Mouse (Mus musculus): ENCODE measurements around the gene Fam169b.

Fam169b gene

DNA sequence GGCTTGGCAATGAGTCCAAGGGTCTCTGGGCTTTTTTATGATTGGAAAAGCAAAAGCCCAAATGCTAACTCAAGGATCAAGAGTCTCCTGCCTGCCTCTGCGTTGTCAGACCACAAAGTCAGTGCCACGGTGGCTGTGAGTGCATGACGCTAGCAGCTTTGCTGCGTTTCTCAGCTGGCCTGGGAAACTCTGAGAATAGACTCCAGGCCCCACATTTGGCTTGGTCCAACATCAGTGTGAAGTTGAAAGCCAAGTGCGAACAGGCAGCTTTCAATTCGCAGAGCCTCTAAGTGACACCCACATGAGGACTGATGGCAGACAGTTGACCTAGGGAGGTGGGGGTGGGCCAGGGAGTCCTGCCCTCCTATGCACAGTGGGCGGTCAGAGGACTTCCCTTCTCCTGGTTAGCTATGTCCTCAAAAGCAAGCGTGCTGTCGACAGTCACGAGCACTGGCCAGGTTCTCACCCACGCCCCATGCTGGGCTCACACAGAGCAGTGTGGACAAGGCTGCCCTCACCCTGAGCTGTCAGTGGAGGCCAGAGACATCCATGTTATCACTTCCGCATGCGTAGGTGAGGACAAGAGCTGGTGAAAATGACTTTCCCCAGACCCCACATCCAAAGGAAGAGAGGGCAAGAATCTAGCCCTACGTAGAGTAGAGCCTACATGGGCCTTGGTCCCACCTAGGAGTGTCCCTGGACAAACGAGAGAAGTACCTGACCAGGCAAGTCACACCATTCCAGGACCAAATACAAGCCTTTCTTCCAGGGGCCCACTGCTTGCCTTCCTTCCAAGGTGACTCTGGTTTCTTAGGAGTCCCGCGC is 15.1 kb upstream of the Fam169b start:
- no peak for TF ChIP-seq GATA4 (IDR thresholded peaks at IDR 0.05; ENCODE audit: insufficient replicate concordance, low read length)

GRCm38 (mm10) chr7:68259523-68260081 is 14.0 kb upstream of the Fam169b start:
- no peak for TF ChIP-seq GATA4 (IDR thresholded peaks at IDR 0.05; ENCODE audit: insufficient replicate concordance, low read length)

GRCm38 (mm10) chr7:68262612-68263200 is 10.9 kb upstream of the Fam169b start:
- no peak for TF ChIP-seq GATA4 (IDR thresholded peaks at IDR 0.05; ENCODE audit: insufficient replicate concordance, low read length)

DNA sequence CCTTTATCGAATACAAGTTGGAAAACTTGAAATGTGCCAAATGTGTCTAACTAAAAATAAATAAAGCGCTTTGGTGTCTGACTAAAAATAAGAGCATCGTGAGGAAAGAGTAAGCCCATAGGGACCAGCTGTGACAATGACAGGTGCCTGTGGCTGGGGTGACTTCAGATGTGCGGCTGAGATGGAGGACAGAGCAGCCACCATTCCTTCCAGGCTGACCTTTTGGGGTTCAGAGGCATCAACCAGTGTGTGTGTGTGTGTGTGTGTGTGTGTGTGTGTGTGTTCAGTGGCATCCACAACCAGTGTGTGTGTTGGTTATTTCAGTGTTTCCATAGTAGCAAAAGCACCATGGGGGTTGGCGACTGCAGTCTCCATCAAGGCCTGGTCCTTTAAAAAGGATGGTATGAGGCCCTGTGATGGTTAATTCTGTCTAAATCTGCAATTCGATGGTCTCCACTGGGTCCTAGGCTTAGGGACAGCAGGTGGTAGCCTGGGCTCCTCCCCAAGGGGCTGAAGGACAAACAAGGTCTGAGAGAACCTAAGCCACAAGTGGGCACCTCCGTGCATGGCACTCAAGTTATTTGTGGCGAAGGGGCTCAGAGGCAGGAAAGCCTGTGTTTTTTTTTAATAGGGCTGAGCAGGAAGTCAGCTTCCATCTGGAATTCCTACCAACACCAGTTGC is 10.2 kb upstream of the Fam169b start:
- TF ChIP-seq GATA4 (IDR thresholded peaks at IDR 0.05; ENCODE audit: insufficient replicate concordance, low read length): no peak

GRCm38 (mm10) chr7:68264028-68264453 is 9.6 kb upstream of the Fam169b start, which contains the start of gene Pgpep1l:
TSS of gene Pgpep1l (minus strand) at chr7:68264233.
- no peak for TF ChIP-seq GATA4 (IDR thresholded peaks at IDR 0.05; ENCODE audit: insufficient replicate concordance, low read length)

- TF ChIP-seq GATA4 (IDR thresholded peaks at IDR 0.05; ENCODE audit: insufficient replicate concordance, low read length): no peak
Observed at GRCm38 (mm10) chr7:68264531-68264930, 9.1 kb upstream of the Fam169b start.

- no peak for TF ChIP-seq GATA4 (IDR thresholded peaks at IDR 0.05; ENCODE audit: insufficient replicate concordance, low read length)
Observed at GRCm38 (mm10) chr7:68265391-68265790, 8.2 kb upstream of the Fam169b start.

- TF ChIP-seq GATA4 (IDR thresholded peaks at IDR 0.05; ENCODE audit: insufficient replicate concordance, low read length): no peak
Observed at GRCm38 (mm10) chr7:68266691-68267090, 6.9 kb upstream of the Fam169b start.

DNA sequence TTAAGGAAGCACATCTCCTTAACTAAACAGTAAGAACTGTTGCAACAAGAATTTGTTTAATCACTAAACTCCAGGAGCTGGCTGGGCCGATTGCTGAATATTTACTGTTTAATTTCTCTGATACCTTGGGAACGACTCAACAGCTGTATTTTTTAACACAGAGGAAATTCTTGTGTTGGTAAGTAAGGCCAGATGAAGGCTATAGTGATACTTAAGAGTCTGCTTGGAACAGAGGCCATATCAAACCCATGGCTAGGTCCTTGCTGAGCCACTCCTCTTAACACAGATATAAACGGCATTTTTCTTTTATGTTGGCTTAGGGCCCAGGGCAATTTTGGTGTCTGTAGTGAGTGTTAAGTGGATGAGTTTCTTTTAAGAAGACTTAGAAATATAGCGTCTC is 3.1 kb upstream of the Fam169b start:
- no peak for TF ChIP-seq GATA4 (IDR thresholded peaks at IDR 0.05; ENCODE audit: insufficient replicate concordance, low read length)

- no peak for TF ChIP-seq GATA4 (IDR thresholded peaks at IDR 0.05; ENCODE audit: insufficient replicate concordance, low read length)
Observed at GRCm38 (mm10) chr7:68271816-68272215, 1.8 kb upstream of the Fam169b start.

- TF ChIP-seq GATA4 (IDR thresholded peaks at IDR 0.05; ENCODE audit: insufficient replicate concordance, low read length): no peak
Observed at GRCm38 (mm10) chr7:68272607-68273006, 1.0 kb upstream of the Fam169b start.

DNA sequence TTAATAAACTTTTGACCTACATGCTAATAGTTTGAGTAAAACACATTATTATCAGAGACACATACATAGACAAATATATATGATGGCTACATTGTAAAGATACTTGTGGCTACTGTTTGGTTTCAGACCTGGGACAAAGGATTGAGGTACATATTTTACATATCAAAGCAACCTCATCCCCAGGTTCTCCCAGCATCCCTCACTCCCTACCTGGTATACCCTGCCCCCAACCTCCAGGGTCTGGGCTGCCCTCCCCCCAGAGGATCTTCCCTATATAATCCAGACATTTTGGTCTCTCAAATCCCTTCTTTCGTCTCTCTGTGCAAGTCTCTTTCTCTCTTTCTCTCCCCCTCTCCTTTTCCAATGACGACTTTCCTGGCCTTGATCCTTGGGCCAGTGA is 579 bp downstream of the Fam169b start:
- TF ChIP-seq GATA4 (IDR thresholded peaks at IDR 0.05; ENCODE audit: insufficient replicate concordance, low read length): no peak

DNA sequence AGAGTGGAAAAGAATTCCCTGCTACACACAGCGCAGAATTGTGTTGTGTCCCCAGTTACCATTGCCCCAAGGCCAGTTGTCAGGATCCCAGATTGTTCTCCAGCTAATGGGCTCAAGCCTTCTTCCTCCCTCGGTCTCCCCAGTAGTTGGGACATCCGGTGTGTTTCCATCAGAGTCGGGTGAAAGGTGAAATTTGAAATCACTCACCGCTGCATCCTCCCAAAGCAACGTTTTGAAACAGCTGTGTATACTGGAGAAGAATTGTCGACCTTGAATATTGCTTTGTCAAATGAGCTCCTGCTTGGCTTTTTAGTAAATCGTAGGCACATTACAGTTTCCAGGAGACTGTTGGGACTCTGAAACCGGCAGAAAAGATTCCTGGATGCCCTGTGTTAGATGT is 1.3 kb downstream of the Fam169b start:
- no peak for TF ChIP-seq GATA4 (IDR thresholded peaks at IDR 0.05; ENCODE audit: insufficient replicate concordance, low read length)

DNA sequence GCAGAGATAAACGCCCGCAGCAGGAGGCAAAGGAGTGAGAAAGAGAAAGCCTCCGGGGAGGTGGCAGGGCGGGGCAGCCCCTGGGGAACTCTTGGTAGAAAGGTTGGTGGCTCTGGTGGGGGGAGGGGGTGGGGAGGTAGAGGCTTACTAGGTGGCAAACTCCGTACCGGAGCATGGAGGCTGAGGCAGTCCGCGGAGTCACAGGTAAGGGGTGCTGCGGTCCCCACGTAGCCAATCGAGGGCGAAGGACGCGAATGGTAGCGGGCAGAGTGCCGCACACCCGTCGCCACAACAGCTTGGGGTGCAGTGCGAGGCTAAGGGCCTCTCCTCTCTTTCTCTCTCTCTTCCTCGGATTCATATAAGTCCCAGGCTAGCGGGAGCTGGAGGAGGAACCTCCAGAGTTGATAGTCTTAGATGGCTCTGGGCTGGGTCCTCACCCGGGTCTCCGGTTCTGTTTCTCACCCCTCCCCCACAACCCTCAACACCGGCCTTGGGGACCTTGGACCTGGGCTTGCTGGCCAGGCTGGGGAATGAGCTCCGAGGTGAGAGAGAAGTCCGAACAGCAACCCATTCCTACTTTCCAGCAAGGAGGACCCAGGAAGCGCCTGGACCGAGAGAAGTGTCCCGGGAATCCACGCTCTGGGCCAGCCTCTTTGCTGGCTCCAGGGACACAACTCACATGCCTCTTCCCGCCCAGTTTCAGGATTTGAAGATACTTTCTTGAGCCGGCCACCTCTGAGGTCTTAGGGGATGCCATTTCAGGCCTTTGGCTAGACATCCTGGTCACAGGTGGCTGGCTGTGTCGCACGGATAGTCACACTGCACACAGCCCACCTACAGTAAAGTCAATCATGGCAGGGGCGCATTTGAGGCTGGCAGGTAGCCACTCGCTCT is 2.4 kb downstream of the Fam169b start:
- no peak for TF ChIP-seq GATA4 (IDR thresholded peaks at IDR 0.05; ENCODE audit: insufficient replicate concordance, low read length)

Measured in liver, adult (tissue).